Mouse (Mus musculus): ENCODE results near the gene Uvrag.

The Uvrag gene

GRCm38 (mm10) chr7:98851220-98851619 is 289.7 kb downstream of the Uvrag start:
- DNase-seq (ENCODE audit: low spot score in 2 of 2), result no peak

- no peak for DNase-seq (ENCODE audit: low spot score in 2 of 2)
These were observed 290.6 kb downstream of the Uvrag start for GRCm38 (mm10) chr7:98850388-98850787.

GRCm38 (mm10) chr7:98848899-98849640 is 291.9 kb downstream of the Uvrag start:
- DNase-seq (ENCODE audit: low spot score in 2 of 2), result no peak

- DNase-seq (ENCODE audit: low spot score in 2 of 2), result no peak
These were observed 297.3 kb downstream of the Uvrag start for GRCm38 (mm10) chr7:98843649-98844048.

GRCm38 (mm10) chr7:98842997-98843396 is 297.9 kb downstream of the Uvrag start:
- DNase-seq (ENCODE audit: low spot score in 2 of 2), result no peak

- DNase-seq (ENCODE audit: low spot score in 2 of 2), result no peak
These were observed 299.1 kb downstream of the Uvrag start for GRCm38 (mm10) chr7:98841802-98842201.

GRCm38 (mm10) chr7:98840771-98841170 is 300.2 kb downstream of the Uvrag start:
- no peak for DNase-seq (ENCODE audit: low spot score in 2 of 2)

GRCm38 (mm10) chr7:98839312-98839711 is 301.6 kb downstream of the Uvrag start:
- DNase-seq (ENCODE audit: low spot score in 2 of 2), result no peak

- DNase-seq (ENCODE audit: low spot score in 2 of 2), result no peak
These were observed 302.2 kb downstream of the Uvrag start for GRCm38 (mm10) chr7:98838729-98839141.

- peak; percentile 45 to 46 for DNase-seq (ENCODE audit: low spot score in 2 of 2)
These were observed 303.0 kb downstream of the Uvrag start for GRCm38 (mm10) chr7:98837901-98838300.

GRCm38 (mm10) chr7:98836646-98837045 is 304.3 kb downstream of the Uvrag start:
- DNase-seq (ENCODE audit: low spot score in 2 of 2), result peak; percentile 47 to 57

GRCm38 (mm10) chr7:98835519-98836441 is 305.2 kb downstream of the Uvrag start:
- DNase-seq (ENCODE audit: low spot score in 2 of 2), result no peak

All from spleen, postnatal 36 days (tissue).